Mouse (Mus musculus): ENCODE results near the gene Kdf1. TPM values are rescaled to one million over a fixed set of nuclear protein-coding genes. Genes with fewer than 3 reads are reported as not detected.

Gene Kdf1
- polyA plus RNA-seq, 1 experiment: 0.76 TPM

DNA sequence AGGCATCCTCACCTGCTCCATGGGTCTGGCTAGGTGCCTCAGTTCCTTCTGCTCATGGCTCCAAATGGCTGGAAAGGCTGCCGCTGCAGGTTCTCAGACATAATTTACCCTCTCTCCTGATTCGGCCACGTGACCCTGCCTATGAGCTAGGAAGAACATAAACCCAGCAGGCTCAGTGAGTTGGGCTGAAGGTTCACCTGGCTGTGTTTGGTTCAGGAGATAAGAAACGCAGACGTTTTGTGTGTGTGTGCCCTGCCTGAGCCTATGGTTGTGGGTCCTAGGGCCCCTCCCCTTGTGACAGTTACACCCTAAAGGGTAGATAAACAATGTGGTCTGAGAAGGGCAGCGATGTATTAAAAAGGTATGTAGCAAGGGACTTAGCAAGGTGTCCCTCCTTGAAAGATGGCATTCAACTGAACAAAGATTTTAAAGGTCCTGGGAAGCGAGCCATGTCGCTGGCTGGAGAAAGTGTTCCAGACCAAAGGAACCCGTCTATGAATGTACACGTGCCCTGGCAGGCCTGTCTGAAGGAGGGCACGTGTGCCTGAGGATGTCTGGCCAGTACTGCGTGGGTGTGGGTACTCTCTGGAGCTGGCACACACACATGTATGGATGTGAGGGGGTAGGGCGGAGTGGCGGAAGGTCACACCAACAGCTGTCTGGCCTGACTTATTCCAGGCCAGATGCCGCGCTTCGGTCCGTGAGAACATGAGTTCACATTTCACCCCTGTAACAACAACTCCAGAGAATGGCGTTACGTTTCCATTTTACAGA, 30.0 kb upstream of the Kdf1 start:
- no peak for DNase-seq (ENCODE audit: low read depth in 1 of 2, low spot score in 2 of 2)
- no peak overlapping the region for H3K27ac ChIP-seq (ENCODE audit: insufficient read depth, low read length)
- WGBS: 88% methylated on average over 20 of the region's 20 CpGs

GRCm38 (mm10) chr4:133489489-133490245, 29.1 kb upstream of the Kdf1 start:
- no peaks in the 10 kb centered on the region for H3K36me3 ChIP-seq (ENCODE audit: control insufficient read depth, insufficient read depth, low read length)
- no peak for DNase-seq (ENCODE audit: low read depth in 1 of 2, low spot score in 2 of 2)
- TF ChIP-seq POLR2A (IDR thresholded peaks at IDR 0.05; ENCODE audit: low read depth, low read length) (no peak), CTCF (IDR thresholded peaks at IDR 0.05; ENCODE audit: extremely low read depth, insufficient read depth, insufficient read length, insufficient replicate concordance) (no peak)
- no peaks in the 10 kb centered on the region for H3K4me1 ChIP-seq (ENCODE audit: control insufficient read depth, insufficient read depth, insufficient read length)
- 83% methylated on average over 4 of the region's 4 CpGs for WGBS
- no peaks in the 10 kb centered on the region for H3K27me3 ChIP-seq (ENCODE audit: control insufficient read depth, insufficient read depth, low read length)
- H3K27ac ChIP-seq (ENCODE audit: insufficient read depth, low read length): no peak overlapping the region
- no peak overlapping the region for H3K4me3 ChIP-seq (ENCODE audit: extremely low read depth, insufficient read depth, insufficient read length)

More for the DNA sequence above, 30.0 kb upstream of the Kdf1 start:
- H3K4me1 ChIP-seq (ENCODE audit: control insufficient read depth, insufficient read depth, insufficient read length): no peaks in the 10 kb centered on the region
- H3K27me3 ChIP-seq (ENCODE audit: control insufficient read depth, insufficient read depth, low read length): 0 out of 2 replicates have a peak, but pooled peaks cover 3% of the 10 kb centered on the region
- TF ChIP-seq POLR2A (IDR thresholded peaks at IDR 0.05; ENCODE audit: low read depth, low read length) (no peak), CTCF (IDR thresholded peaks at IDR 0.05; ENCODE audit: extremely low read depth, insufficient read depth, insufficient read length, insufficient replicate concordance) (no peak)
- H3K36me3 ChIP-seq (ENCODE audit: control insufficient read depth, insufficient read depth, low read length): no peaks in the 10 kb centered on the region
- no peak overlapping the region for H3K4me3 ChIP-seq (ENCODE audit: extremely low read depth, insufficient read depth, insufficient read length)

DNA sequence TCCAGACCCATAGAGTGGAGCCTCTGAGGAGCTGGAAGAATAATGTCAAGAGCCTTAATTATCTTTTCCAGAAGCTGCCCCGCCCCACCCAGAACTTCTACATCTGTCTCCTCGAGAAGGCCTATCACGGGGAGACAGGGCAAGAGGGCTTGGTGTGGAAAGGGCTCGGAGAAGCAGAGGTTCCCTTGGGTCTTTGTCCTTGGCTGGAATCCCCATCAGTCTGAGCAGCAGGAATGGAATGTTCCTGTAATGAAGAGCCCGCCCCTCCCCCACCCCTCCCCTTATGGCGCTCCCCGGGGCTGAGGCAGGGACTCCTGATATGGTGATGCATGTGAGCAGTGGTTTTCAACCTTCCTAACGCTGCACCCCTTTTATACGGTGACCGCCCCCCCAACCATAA, 27.0 kb upstream of the Kdf1 start:
- no peaks in the 10 kb centered on the region for H3K4me1 ChIP-seq (ENCODE audit: control insufficient read depth, insufficient read depth, insufficient read length)
- DNase-seq (ENCODE audit: low read depth in 1 of 2, low spot score in 2 of 2): no peak
- 57% methylated on average over 10 of the region's 10 CpGs for WGBS

DNA sequence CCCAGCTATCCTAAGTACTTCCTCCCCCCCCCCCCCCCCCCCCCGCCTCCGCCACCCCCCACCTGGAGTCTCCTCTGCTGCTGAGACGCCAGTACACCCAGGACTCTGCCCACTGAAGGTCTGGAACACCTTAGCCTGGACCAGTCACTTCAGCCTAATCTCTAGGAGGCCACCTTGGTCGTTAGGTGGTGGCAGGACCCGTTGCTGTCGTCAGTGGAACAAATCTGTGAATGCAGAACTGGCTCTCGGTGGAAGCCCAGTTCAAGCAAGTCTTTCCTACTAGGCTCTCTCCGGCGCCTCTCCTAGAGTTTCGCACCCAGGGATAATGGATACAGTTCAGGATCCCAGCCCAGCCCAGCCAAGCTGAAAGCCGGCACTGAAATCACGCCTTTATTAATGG, 24.9 kb upstream of the Kdf1 start:
- Histone ChIP-seq H3K4me3 (ENCODE audit: extremely low read depth, insufficient read depth, insufficient read length) (peak overlapping the region; percentile 49; the same call in 1 of the 2 replicates), H3K4me1 (ENCODE audit: control insufficient read depth, insufficient read depth, insufficient read length) (peaks cover 5% of the 10 kb centered on the region), H3K27me3 (ENCODE audit: control insufficient read depth, insufficient read depth, low read length) (peaks cover 16% of the 10 kb centered on the region), H3K27ac (ENCODE audit: insufficient read depth, low read length) (no peak overlapping the region; the same call in 1 of the 2 replicates), H3K36me3 (ENCODE audit: control insufficient read depth, insufficient read depth, low read length) (no peaks in the 10 kb centered on the region)
- DNase-seq (ENCODE audit: low read depth in 1 of 2, low spot score in 2 of 2): no peak
- 18% methylated on average over 12 of the region's 12 CpGs for WGBS
- no peak for TF ChIP-seq POLR2A (IDR thresholded peaks at IDR 0.05; ENCODE audit: low read depth, low read length)

More for the DNA sequence above, 27.0 kb upstream of the Kdf1 start:
- H3K4me3 ChIP-seq (ENCODE audit: extremely low read depth, insufficient read depth, insufficient read length): no peak overlapping the region
- TF ChIP-seq CTCF (IDR thresholded peaks at IDR 0.05; ENCODE audit: extremely low read depth, insufficient read depth, insufficient read length, insufficient replicate concordance): no peak
- TF ChIP-seq POLR2A (IDR thresholded peaks at IDR 0.05; ENCODE audit: low read depth, low read length): no peak
- H3K36me3 ChIP-seq (ENCODE audit: control insufficient read depth, insufficient read depth, low read length): no peaks in the 10 kb centered on the region
- H3K27ac ChIP-seq (ENCODE audit: insufficient read depth, low read length): no peak overlapping the region
- no peaks in the 10 kb centered on the region for H3K27me3 ChIP-seq (ENCODE audit: control insufficient read depth, insufficient read depth, low read length)

DNA sequence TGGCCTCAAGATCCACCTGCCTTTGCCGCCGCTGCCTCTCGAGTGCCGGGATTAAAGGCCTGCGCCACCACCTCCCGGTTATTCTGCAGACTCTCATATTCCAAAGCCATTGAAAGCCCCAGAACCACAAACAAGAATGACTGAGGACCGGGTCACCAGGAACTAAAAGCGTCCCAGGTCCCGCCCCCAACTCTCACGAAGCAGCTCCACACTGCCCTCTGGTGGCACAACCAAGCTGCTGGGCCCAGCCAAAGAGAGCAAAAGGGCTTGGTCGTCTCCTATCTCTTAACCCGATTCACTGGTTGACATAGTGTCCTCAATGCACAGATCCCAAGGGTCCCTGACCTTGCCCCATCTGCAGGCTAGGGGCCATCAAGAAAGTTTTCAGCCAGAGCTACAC, 24.3 kb upstream of the Kdf1 start:
- H3K36me3 ChIP-seq (ENCODE audit: control insufficient read depth, insufficient read depth, low read length): no peaks in the 10 kb centered on the region

GRCm38 (mm10) chr4:133494867-133495266, 23.9 kb upstream of the Kdf1 start:
- H3K4me3 ChIP-seq (ENCODE audit: extremely low read depth, insufficient read depth, insufficient read length): no peak overlapping the region
- no peak overlapping the region for H3K27ac ChIP-seq (ENCODE audit: insufficient read depth, low read length)
- 61% methylated on average over 4 of the region's 4 CpGs for WGBS
- H3K27me3 ChIP-seq (ENCODE audit: control insufficient read depth, insufficient read depth, low read length): peaks cover 17% of the 10 kb centered on the region
- H3K36me3 ChIP-seq (ENCODE audit: control insufficient read depth, insufficient read depth, low read length): no peaks in the 10 kb centered on the region
- no peak for DNase-seq (ENCODE audit: low read depth in 1 of 2, low spot score in 2 of 2)
- TF ChIP-seq CTCF (IDR thresholded peaks at IDR 0.05; ENCODE audit: extremely low read depth, insufficient read depth, insufficient read length, insufficient replicate concordance): no peak
- no peak for TF ChIP-seq POLR2A (IDR thresholded peaks at IDR 0.05; ENCODE audit: low read depth, low read length)
- peaks cover 5% of the 10 kb centered on the region for H3K4me1 ChIP-seq (ENCODE audit: control insufficient read depth, insufficient read depth, insufficient read length)

More for the DNA sequence above, 24.3 kb upstream of the Kdf1 start:
- Histone ChIP-seq H3K4me1 (ENCODE audit: control insufficient read depth, insufficient read depth, insufficient read length) (peaks cover 5% of the 10 kb centered on the region), H3K4me3 (ENCODE audit: extremely low read depth, insufficient read depth, insufficient read length) (peak overlapping the region; percentile 49), H3K27ac (ENCODE audit: insufficient read depth, low read length) (no peak overlapping the region; the same call in 1 of the 2 replicates), H3K27me3 (ENCODE audit: control insufficient read depth, insufficient read depth, low read length) (peaks cover 17% of the 10 kb centered on the region)
- DNase-seq (ENCODE audit: low read depth in 1 of 2, low spot score in 2 of 2): peak; percentile 65 to 82
- WGBS: 1% methylated on average over 12 of the region's 12 CpGs
- TF ChIP-seq CTCF (IDR thresholded peaks at IDR 0.05; ENCODE audit: extremely low read depth, insufficient read depth, insufficient read length, insufficient replicate concordance) (peak; percentile 95), POLR2A (IDR thresholded peaks at IDR 0.05; ENCODE audit: low read depth, low read length) (no peak)

All from spleen, adult 2 months (tissue).